29 mouse cellular contexts compared by ENCODE assay signal in the genomic region with DNA sequence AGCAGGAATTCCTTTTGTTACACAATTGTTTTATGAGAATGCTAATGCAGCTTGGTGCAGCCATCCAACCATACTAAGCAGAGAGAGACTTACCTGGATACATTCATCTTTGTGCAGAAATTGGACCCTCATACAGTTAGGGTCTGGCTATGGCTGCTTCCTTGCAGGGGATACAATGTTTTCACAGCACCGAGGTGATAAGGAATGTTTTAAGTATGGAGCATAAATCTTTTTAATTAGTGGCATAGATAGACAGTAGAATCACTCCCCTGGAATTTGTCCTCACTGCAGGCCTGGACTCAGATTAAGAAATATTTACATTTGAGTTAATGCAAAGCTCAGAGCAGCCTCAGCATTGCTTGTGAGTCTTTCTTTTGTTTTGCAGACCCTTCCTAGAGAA.
"Had no signal": no experiment of that assay in that cellular context is flagged by ENCODE, and none has a peak within 500 bp of the region (broad histone marks: within the 10 kb centered on the region; RNA-seq: fewer than 3 reads in every experiment).

No protein-coding gene starts in this region.

- H3K4me1 ChIP-seq: heart, embryonic 13.5 days; heart, embryonic 15.5 days; hindbrain, embryonic 10.5 days; hindbrain, embryonic 12.5 days; intestine, embryonic 15.5 days; kidney, embryonic 15.5 days; limb, embryonic 10.5 days; liver, embryonic 13.5 days; liver, embryonic 15.5 days had no signal

- H3K4me3 ChIP-seq: gastrocnemius, adult 2 months; heart, adult 2 months; heart, embryonic 13.5 days; heart, embryonic 15.5 days; hindbrain, embryonic 10.5 days; hindbrain, embryonic 12.5 days; intestine, embryonic 15.5 days; kidney, embryonic 15.5 days; layer of hippocampus, adult 2 months; left cerebral cortex, adult 2 months; limb, embryonic 10.5 days; limb, embryonic 12.5 days; liver, embryonic 13.5 days; liver, embryonic 15.5 days had no signal

- H3K36me3 ChIP-seq: heart, embryonic 13.5 days; heart, embryonic 15.5 days; hindbrain, embryonic 10.5 days; hindbrain, embryonic 12.5 days; intestine, embryonic 15.5 days; kidney, embryonic 15.5 days; limb, embryonic 10.5 days; limb, embryonic 12.5 days; liver, embryonic 13.5 days; liver, embryonic 15.5 days had no signal

- H3K9ac ChIP-seq: heart, embryonic 13.5 days; heart, embryonic 15.5 days; hindbrain, embryonic 12.5 days; hindbrain, embryonic 14.5 days; intestine, embryonic 15.5 days; kidney, embryonic 15.5 days; limb, embryonic 12.5 days; liver, embryonic 13.5 days; liver, embryonic 15.5 days had no signal

- ATAC-seq: hindbrain, embryonic 16.5 days; inflammation-experienced regulatory T-cells, adult 6 months; intestine, embryonic 15.5 days; intestine, postnatal 0 days had no signal

- H3K27ac ChIP-seq: gastrocnemius, adult 2 months; heart, adult 2 months; heart, embryonic 13.5 days; heart, embryonic 15.5 days; hindbrain, embryonic 10.5 days; hindbrain, embryonic 12.5 days; hindbrain, embryonic 14.5 days; intestine, embryonic 15.5 days; kidney, embryonic 15.5 days; layer of hippocampus, adult 2 months; left cerebral cortex, adult 2 months; limb, embryonic 10.5 days; limb, embryonic 12.5 days; liver, embryonic 13.5 days; liver, embryonic 15.5 days had no signal

- H3K9me3 ChIP-seq: heart, embryonic 13.5 days; heart, embryonic 15.5 days; hindbrain, embryonic 10.5 days; hindbrain, embryonic 12.5 days; intestine, embryonic 15.5 days; kidney, embryonic 15.5 days; limb, embryonic 10.5 days; limb, embryonic 12.5 days; liver, embryonic 13.5 days; liver, embryonic 15.5 days had no signal

- H3K4me2 ChIP-seq: heart, embryonic 11.5 days; heart, embryonic 13.5 days; heart, embryonic 15.5 days; hindbrain, embryonic 12.5 days; hindbrain, embryonic 14.5 days; intestine, embryonic 15.5 days; kidney, embryonic 15.5 days; limb, embryonic 12.5 days; liver, embryonic 11.5 days; liver, embryonic 13.5 days; liver, embryonic 15.5 days had no signal

- DNase-seq: gastrocnemius, adult 2 months; gastrocnemius, postnatal 10 days; gastrocnemius, postnatal 25 days; heart, adult 2 months; heart, postnatal 14 days; heart, postnatal 36 days; kidney, adult 2 months; kidney, postnatal 10 days; kidney, postnatal 25 days; kidney, postnatal 4 days; liver; liver, embryonic 13.5 days had no signal

- H3K27me3 ChIP-seq: heart, embryonic 13.5 days; heart, embryonic 15.5 days; hindbrain, embryonic 12.5 days; intestine, embryonic 15.5 days; kidney, embryonic 15.5 days; limb, embryonic 12.5 days; liver, embryonic 13.5 days; liver, embryonic 15.5 days had no signal
